Mouse (Mus musculus): ENCODE results near the gene Gm20547. TPM values are rescaled to one million over a fixed set of nuclear protein-coding genes. Genes with fewer than 3 reads are reported as not detected.
"Not testable (repeated sequence)": the region's sequence is repeated elsewhere in the genome, so short reads cannot be mapped to it uniquely, and the experiment has no call there.

Gm20547 gene
- not detected in 3 replicates for total RNA-seq (2017)

DNA sequence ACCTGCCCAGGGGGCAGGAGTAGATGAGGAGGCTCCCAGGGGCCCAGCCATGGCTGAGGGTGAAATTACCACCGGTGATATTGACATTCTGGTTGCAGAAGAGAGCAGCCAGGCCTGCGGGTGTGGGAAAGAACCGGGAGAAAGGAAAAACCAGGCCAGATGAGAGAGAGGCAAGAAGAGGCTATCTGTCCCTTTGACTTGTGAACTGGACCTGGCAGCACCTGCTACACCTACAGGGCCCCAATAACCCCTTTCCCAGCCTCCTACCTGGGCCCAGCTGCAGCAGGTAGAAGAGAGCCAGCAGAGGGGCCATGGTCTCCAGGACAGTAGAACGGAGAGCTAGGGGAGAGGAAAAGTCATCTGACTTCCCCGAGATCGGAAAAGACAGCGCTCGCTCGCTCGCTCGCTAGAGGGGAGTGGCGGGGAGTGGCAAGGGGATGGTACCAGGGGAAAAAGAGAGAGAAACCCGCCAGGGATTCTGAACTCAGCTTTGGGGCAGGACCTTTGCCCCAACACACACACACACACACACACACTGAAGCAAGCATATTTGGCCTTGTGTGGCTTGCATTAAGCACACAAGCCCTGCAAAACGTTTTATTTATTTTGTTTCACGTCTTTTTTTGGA, at the start of gene Gm20547:
Gene Gm20547, minus strand, starts transcription at position 360 of the 628 bp plus-strand sequence.
- no peak for ATAC-seq (replicated peaks; ENCODE audit: insufficient number of reproducible peaks, low FRiP score, low TSS enrichment, poor library complexity, severe bottlenecking)

DNA sequence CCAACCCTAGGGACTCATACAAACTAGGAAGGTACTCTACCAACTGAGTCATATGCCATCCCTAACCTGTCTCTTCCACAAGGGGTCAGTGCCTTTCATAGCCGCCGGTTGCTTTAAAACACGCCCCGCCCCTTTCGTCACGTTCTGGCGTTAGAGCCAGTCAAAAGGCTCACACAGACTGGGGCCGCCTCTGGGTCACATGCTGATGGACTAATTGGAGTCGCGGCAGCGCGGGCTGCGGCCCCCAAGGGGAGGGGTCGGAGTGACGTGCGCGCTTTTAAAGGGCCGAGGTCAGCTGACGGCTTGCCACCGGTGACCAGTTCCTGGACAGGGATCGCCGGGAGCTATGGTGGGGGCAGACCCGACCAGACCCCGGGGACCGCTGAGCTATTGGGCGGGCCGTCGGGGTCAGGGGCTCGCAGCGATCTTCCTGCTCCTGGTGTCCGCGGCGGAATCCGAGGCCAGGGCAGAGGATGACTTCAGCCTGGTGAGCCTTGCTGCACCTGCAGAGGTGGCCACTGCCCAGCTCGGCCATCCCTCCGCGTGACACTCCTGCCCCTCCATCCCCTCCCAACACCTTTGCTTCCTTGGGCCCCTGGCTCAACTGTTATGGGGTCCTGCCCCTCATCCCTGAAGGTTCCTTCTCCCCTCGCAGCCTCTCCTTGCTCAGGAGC, 49.4 kb upstream of the Gm20547 start, which contains the start of gene Neu1:
Gene Neu1, plus strand, starts transcription at position 193 of the 674 bp plus-strand sequence.
- peak; percentile 91 for ATAC-seq (replicated peaks; ENCODE audit: insufficient number of reproducible peaks, low FRiP score, low TSS enrichment, poor library complexity, severe bottlenecking)

DNA sequence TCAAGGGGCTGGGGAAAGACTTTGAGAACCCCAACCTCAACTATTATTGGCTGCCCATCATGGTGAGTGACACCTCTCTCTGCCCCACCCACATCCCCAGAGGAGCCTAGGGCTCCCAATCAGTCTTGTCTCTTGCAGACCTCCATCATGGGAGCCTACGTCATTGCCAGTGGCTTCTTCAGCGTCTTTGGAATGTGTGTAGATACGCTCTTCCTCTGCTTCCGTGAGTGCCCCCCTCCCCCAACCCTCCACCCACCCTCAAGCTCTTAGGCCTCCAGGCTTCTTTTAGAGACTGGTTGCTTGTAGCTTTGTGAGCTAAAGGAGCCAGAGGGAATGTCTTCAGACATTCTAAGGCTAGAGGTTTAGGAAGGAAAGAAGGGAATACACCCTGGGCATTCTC, 47.0 kb upstream of the Gm20547 start:
- ATAC-seq (replicated peaks; ENCODE audit: insufficient number of reproducible peaks, low FRiP score, low TSS enrichment, poor library complexity, severe bottlenecking): no peak

DNA sequence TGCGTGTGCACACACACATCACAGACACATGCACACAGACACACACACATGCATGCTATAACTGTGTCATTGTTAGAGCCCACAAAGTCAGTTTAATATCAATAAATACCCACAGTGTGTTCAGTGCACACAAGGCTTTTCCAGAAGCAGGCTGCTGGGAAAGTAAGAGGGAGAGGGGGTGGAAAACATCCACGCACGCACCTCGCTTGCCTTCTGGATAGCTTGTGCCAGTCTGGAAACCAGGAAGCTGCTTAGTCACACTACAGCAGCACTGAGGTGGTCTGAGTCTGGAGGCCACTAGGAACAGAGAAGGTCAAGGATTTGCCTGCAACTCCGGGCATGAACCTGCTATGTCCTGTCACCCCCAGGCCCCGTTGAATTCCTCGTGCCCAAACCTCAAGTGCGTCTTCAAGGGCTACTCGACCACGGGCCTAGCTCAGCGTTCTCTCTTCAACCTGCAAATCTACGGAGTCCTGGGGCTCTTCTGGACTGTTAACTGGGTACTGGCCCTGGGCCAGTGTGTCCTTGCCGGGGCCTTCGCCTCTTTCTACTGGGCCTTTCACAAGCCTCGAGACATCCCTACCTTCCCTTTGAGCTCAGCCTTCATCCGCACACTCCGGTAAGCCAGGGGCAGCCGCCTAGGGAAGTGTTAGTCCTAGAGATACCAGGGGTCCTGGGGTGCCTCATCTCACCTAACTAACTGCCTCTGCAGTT, 45.6 kb upstream of the Gm20547 start:
- ATAC-seq (replicated peaks; ENCODE audit: insufficient number of reproducible peaks, low FRiP score, low TSS enrichment, poor library complexity, severe bottlenecking): no peak

DNA sequence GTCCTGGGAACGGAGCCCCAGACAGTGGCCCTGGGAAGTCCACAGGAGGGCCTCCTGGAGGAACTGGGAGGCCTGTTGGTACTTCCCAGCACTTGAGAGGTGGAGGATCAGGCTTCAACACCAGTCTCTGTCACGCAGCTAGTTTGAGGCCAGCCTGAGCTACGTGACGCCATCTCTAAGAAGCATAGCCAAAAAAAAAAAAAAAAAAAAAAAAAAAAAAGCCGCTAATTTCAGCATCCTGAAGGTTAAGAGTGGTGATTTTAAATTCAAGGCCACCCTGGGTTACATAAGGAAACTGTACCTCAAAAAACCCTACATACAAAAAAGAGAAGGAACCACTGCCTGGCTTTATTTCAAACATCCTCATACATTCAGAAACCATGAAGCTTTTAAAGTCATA, 42.4 kb upstream of the Gm20547 start:
- ATAC-seq (replicated peaks; ENCODE audit: insufficient number of reproducible peaks, low FRiP score, low TSS enrichment, poor library complexity, severe bottlenecking): no peak

DNA sequence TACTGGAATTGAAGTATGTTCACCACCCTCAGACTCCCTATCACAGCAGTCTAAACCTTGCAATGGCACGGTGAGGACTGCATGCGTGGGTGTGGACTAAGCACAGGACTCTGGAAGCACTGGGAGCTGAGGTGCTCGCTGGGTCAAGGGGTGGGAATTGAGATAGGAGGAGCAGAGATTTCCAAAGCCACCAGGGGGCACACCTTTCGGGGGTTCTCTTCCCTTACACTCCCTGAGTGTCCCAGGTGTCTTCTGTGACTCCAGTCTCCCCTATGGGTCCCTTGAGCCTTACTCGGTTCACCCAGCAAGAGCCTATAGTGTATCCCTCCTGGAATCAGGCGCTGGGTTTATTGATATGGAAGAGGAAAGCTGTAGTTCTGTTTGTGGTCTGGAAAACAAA, 41.1 kb upstream of the Gm20547 start:
- no peak for ATAC-seq (replicated peaks; ENCODE audit: insufficient number of reproducible peaks, low FRiP score, low TSS enrichment, poor library complexity, severe bottlenecking)

DNA sequence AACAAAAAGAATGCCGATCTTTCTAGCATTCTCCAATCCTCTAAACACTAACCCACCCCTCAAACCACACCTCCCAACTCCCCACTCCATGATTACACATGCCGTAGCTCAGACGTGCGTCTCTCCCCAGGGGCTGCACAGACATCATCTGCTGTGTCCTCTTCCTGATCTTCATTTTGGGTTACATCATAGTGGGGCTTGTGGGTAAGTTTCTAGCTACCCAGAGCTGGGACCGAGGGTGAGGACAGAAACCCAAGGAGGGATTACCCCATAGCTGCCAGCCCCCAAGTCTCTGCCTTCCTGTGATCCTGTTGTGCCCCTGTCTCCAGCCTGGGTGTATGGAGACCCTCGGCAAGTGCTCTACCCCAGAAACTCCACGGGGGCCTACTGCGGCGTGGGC, 35.3 kb upstream of the Gm20547 start:
- ATAC-seq (replicated peaks; ENCODE audit: insufficient number of reproducible peaks, low FRiP score, low TSS enrichment, poor library complexity, severe bottlenecking): no peak

DNA sequence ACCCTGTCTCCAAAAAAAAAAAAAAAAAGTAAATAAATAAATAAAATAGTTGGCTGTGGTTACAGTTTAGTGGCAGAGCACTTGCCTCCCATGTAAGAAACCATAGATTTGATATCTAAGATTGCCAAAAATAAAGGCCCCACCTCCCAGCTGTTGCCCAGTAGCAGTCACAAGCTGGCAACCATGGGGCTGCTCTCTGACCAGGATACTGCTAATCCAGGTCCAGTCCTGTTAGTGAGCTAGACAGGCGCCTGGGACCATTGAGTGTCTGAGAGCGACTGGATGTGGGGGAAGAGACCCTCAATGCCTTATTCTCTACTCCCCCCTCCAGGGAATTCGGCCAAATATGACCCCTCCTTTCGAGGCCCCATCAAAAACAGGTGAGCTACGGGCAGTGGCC, 34.5 kb upstream of the Gm20547 start:
- ATAC-seq (replicated peaks; ENCODE audit: insufficient number of reproducible peaks, low FRiP score, low TSS enrichment, poor library complexity, severe bottlenecking): no peak

DNA sequence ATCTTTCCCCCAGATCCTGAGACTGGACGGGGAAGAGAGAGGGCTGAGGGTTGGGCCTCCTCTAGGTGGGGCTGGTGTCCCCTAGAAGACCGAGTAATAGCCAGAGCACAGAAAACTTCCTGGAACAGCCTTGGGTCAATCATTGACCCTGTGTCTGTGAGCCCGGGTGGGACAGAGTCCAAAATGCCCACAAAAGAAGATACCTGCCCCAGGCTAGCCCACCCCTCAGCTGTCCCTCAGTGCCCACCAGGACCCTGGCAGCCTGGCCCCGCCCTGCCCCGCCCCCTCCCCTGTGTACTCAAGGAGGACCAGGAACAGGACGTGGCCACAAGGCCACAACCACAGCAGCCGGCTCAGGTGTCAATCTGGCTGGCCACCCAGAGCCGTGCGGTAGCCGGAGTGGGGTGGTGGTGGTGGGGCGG, 33.6 kb upstream of the Gm20547 start:
- ATAC-seq (replicated peaks; ENCODE audit: insufficient number of reproducible peaks, low FRiP score, low TSS enrichment, poor library complexity, severe bottlenecking): no peak

DNA sequence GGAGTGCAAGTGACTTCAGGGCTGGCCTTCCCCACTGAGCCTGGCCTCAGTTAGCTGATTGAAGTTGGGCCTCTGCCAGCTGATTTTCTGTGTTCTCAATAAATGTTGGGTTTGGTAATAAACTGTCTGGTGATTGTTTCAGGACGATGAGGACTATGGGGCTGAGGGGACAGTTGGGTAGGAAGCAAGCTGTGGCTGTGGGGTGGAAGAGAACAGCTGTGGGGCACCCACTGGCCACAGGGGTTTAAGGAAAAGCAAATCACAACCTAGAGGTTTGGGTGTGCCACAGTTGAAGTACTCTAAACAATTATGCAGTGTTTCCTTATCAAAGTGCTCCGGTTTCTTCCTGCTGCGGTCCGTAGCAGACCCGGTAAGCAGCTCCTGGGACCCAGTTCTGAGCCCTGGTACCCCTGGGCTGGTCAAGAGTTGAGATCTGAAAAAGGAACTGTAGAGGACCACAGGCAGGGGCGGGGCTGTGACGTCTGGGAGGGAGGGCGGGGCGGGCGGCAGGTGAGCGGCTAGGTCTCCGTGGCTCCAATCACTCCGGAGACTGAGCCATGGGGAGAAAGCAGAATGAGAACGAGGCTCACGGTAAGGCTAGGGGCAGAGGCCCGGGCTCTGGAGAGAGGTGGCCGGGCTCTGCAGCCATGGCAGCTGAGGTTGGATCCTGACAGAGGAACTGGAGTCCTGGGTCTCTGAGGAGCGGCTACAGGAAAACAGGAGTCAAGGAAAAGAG, 32.3 kb upstream of the Gm20547 start, which contains the start of gene Slc44a4:
Gene Slc44a4, plus strand, starts transcription at position 537 of the 736 bp plus-strand sequence.
- ATAC-seq (replicated peaks; ENCODE audit: insufficient number of reproducible peaks, low FRiP score, low TSS enrichment, poor library complexity, severe bottlenecking): no peak

DNA sequence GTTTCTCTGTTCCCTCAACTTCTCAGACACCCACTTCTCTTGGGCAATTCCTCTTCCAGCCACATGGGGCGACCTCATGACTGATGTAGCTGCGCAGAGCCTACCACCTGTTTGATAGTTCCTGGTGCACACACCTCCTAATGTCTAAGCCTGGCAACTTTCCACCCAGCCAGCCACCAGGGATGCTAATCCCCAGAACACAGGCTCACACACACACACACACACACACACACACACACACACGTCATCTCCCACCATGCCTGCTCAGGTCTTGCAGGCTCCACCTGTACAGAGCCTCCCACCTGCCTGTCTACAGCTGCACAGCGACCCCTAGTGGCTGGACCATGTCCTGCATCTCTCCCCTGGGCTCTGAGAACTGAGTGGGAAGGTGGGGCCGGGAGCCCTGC, 30.1 kb upstream of the Gm20547 start:
- ATAC-seq (replicated peaks; ENCODE audit: insufficient number of reproducible peaks, low FRiP score, low TSS enrichment, poor library complexity, severe bottlenecking): peak; percentile 72

DNA sequence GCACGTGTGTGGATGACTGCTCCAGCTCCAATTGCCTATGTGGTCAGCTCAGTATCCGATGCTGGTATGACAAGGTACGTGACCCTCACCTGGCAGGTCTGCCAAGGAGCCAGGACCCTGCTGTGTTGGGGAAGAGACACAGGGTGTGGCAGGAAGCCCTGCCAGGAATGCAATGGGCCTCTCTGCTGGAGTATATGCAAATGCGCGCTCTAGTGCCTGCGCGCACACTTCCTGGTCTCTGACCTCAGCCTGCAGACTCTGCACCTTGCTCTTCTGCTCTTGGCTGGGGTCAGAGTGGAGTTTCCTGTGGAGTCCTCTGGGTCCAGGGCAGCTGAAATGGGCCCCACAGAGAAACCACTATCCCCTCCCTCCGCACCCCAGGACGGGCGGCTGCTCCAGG, 29.1 kb upstream of the Gm20547 start:
- no peak for ATAC-seq (replicated peaks; ENCODE audit: insufficient number of reproducible peaks, low FRiP score, low TSS enrichment, poor library complexity, severe bottlenecking)

DNA sequence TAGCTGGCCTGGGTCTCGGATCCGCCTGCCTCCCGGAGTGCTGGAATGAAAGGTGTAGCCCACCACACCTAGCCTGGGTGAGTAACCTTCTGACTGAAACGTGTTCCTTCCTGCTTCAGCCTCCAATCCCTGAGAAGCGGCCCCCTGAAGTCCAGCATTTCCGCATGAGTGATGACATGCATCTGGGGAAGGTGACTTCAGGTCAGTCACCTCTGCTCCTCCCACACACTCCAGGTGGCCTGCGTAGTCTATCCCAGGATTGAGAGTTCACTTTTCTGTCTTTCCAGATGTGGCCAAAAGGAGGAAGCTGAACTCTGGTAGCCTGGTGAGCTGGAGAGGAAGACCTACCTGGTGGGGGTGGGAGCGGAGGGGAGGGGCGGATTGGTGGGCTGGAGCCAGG, 21.1 kb upstream of the Gm20547 start:
- no peak for ATAC-seq (replicated peaks; ENCODE audit: insufficient number of reproducible peaks, low FRiP score, low TSS enrichment, poor library complexity, severe bottlenecking)

DNA sequence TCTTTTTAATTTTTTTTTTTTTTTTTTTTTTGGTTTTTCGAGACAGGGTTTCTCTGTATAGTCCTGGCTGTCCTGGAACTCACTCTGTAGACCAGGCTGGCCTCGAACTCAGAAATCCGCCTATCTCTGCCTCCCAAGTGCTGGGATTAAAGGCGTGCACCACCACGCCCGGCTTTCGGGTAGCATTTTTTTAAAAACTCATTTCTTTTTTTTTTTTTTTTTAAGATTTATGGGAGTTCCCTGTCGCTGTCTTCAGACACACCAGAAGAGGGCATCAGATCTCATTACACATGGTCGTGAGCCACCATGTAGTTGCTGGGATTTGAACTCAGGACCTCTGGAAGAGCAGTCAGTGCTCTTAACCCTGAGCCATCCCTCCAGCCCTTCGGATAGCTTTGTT, 20.1 kb upstream of the Gm20547 start:
- not testable (repeated sequence) for ATAC-seq (replicated peaks; ENCODE audit: insufficient number of reproducible peaks, low FRiP score, low TSS enrichment, poor library complexity, severe bottlenecking)

DNA sequence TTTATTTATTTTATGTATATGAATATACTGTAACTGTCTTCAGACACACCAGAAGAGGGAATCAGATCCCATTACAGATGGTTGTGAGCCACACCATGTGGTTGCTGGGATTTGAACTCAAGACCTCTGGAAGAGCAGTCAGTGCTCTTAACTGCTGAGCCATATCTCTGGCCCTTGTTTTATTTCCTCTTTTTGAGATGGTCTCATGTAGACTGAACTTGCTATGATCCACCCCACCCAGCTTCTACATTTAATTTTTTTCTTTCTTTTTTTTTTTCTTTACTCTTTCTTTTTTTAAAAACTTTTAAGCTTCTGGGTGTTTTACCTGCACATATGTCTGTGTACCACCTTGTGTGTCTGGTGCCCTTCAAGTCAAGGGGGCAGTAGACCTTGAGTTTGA, 19.0 kb upstream of the Gm20547 start:
- ATAC-seq (replicated peaks; ENCODE audit: insufficient number of reproducible peaks, low FRiP score, low TSS enrichment, poor library complexity, severe bottlenecking): not testable (repeated sequence)

DNA sequence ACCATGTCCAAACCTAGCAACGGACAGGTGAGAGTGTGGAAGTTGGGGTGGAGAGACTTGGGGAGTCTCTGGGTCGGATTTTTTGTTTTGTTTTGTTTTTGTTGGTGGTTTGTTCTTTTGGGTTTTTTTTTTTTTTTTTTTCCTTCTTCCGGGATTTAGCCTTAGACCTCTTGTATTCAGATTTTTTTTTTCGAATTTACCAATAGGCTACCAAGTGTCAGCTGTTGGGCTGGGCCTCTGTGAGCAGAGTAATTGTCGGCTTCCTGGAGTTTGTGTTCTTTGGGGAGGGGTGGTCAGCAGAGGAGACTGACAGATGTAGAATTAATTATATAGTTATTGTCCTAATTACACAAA, 18.0 kb upstream of the Gm20547 start:
- ATAC-seq (replicated peaks; ENCODE audit: insufficient number of reproducible peaks, low FRiP score, low TSS enrichment, poor library complexity, severe bottlenecking): peak; percentile 40; the same call in 1 of the 2 replicates

DNA sequence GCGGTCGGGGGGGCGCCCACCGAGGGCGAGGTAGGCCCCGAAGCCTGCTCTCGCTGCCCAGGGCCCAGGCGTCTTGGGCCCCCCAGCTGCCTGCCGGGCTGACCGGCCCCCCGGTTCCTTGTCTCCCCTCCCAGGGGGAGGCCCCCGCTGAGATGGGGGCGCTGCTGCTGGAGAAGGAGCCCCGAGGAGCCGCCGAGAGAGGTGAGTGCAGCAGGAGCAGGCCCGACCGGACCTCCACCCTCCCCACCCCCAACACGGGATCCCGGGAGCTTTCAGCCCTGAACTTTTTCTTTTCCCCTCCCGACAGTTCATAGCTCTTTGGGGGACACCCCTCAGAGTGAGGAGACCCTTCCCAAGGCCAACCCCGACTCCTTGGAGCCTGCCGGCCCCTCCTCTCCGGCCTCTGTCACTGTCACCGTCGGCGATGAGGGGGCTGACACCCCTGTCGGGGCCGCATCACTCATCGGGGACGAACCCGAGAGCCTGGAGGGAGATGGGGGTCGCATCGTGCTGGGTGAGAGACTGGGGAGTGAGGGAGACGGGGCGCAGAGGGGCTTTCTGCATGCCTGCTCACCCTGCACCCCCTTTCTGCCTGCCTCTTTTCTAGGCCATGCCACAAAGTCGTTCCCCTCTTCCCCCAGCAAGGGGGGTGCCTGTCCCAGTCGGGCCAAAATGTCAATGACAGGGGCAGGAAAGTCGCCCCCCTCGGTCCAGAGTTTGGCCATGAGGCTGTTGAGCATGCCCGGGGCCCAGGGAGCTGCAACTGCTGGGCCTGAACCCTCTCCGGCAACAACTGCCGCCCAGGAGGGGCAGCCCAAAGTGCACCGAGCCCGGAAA, 17.4 kb upstream of the Gm20547 start:
- ATAC-seq (replicated peaks; ENCODE audit: insufficient number of reproducible peaks, low FRiP score, low TSS enrichment, poor library complexity, severe bottlenecking): no peak

DNA sequence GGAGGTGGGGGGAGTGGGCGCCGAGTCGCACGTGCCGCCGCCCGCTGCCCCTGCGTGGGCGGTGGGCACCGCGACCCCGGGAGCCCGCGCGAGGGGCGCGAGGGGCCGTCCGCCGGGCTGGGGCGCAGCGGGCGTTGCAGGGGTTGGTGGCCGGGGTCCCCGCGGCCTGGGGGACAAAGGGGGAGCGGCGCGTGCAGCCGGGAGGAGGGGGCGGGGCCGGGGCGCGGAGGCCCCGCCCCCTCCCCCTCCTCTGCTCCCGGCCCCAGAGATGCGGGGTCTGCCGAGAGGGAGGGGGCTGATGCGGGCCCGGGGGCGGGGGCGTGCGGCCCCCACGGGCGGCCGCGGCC, 16.8 kb upstream of the Gm20547 start:
- ATAC-seq (replicated peaks; ENCODE audit: insufficient number of reproducible peaks, low FRiP score, low TSS enrichment, poor library complexity, severe bottlenecking): no peak
